Mouse (Mus musculus) CH12.LX (cell line): ENCODE results near the gene Msl3l2. TPM values are rescaled to one million over a fixed set of nuclear protein-coding genes. Genes with fewer than 3 reads are reported as not detected.

Experiments
- DNase-seq: peaks from one replicate; pipeline ENCODE4 v3.0.0-alpha.2; 2013; ENCODE audit errors: extremely low read depth
- H3K27ac ChIP-seq: 2 replicates; pipeline ENCODE4 v1.5.1; 2012; ENCODE audit warnings: low read depth, mild to moderate bottlenecking, control low read depth, moderate library complexity; ENCODE audit not compliant: insufficient read depth
- H3K27me3 ChIP-seq: replicated peaks from 2 replicates; pipeline ENCODE3; 2012; ENCODE audit warnings: inconsistent platforms
- H3K36me3 ChIP-seq, 2 experiments: replicated peaks in 1 of 2; 2 replicates each; pipeline versions ENCODE3 to v1.6.1; 2012; ENCODE audit warnings: inconsistent platforms in 1 of 2, low read length in 1 of 2, mild to moderate bottlenecking in 1 of 2, mixed read lengths in 1 of 2, moderate library complexity in 1 of 2; ENCODE audit not compliant: control insufficient read depth in 1 of 2, insufficient read depth in 1 of 2
- H3K4me1 ChIP-seq, 2 experiments: 2 replicates each; pipeline ENCODE4 v1.6.1; 2012; ENCODE audit warnings: inconsistent platforms in 1 of 2, moderate library complexity in 1 of 2; ENCODE audit not compliant: insufficient read depth in 2 of 2, control insufficient read depth in 1 of 2
- H3K4me2 ChIP-seq: 2 replicates; pipeline ENCODE4 v1.6.1; 2012; ENCODE audit warnings: low read depth, mild to moderate bottlenecking, control low read depth; ENCODE audit not compliant: poor library complexity, insufficient read depth, severe bottlenecking
- H3K4me3 ChIP-seq, 3 experiments: fragments of 150-350 bp in 1 of 3; sonication (generic) in 1 of 3; replicated peaks in 1 of 3; 2 replicates each; pipeline versions ENCODE3 to v1.5.1; 2011 to 2012; ENCODE audit warnings: low read depth in 2 of 3, low read length in 2 of 3, mild to moderate bottlenecking in 2 of 3, moderate library complexity in 2 of 3, control low read depth in 1 of 3, improper control_type of control experiment in 1 of 3, inconsistent platforms in 1 of 3, mixed read lengths in 1 of 3; ENCODE audit not compliant: poor library complexity in 1 of 3
- H3K79me2 ChIP-seq: replicated peaks from 2 replicates; pipeline ENCODE4 v1.6.1; 2012; ENCODE audit warnings: mild to moderate bottlenecking, moderate library complexity; ENCODE audit not compliant: control insufficient read depth, poor library complexity, insufficient read depth, severe bottlenecking; ENCODE audit errors: extremely low read depth
- H3K9ac ChIP-seq: 2 replicates; pipeline ENCODE4 v1.6.1; 2012; ENCODE audit warnings: low read depth, mild to moderate bottlenecking, control low read depth, moderate library complexity; ENCODE audit not compliant: insufficient read depth
- H3K9me3 ChIP-seq: replicated peaks from 2 replicates; pipeline ENCODE3; 2012; ENCODE audit warnings: low read length, inconsistent platforms, mixed read lengths
- EP300 ChIP-seq: IDR thresholded peaks from 2 replicates; pipeline ENCODE4 v1.6.1; 2011; ENCODE audit warnings: low read length, improper control_type of control experiment
- GABPA ChIP-seq: IDR thresholded peaks from 2 replicates; pipeline ENCODE4 v1.6.1; 2012; ENCODE audit warnings: low read depth, low read length, improper control_type of control experiment, inconsistent platforms; ENCODE audit not compliant: insufficient replicate concordance
- HCFC1 ChIP-seq: IDR thresholded peaks from 2 replicates; pipeline ENCODE4 v1.6.1; 2012; ENCODE audit warnings: low read depth, mild to moderate bottlenecking, inconsistent platforms, low read length, improper control_type of control experiment
- KAT2A ChIP-seq: IDR thresholded peaks from 2 replicates; pipeline ENCODE4 v1.6.1; 2012; ENCODE audit warnings: low read length, improper control_type of control experiment, inconsistent platforms; ENCODE audit not compliant: insufficient replicate concordance
- MAFK ChIP-seq: IDR thresholded peaks from 2 replicates; pipeline ENCODE4 v1.6.1; 2011; ENCODE audit warnings: low read length, improper control_type of control experiment; ENCODE audit not compliant: insufficient replicate concordance
- MAX ChIP-seq: IDR thresholded peaks from 2 replicates; pipeline ENCODE4 v1.6.1; 2011; ENCODE audit warnings: low read length, improper control_type of control experiment
- MAZ ChIP-seq: IDR thresholded peaks from 2 replicates; pipeline ENCODE4 v1.6.1; 2012; ENCODE audit warnings: low read depth, mild to moderate bottlenecking, inconsistent platforms, low read length, improper control_type of control experiment, moderate library complexity
- MEF2A ChIP-seq: IDR thresholded peaks from 2 replicates; pipeline ENCODE4 v1.6.1; 2014; ENCODE audit warnings: low read depth, mild to moderate bottlenecking, inconsistent platforms, low read length, improper control_type of control experiment, borderline replicate concordance
- MXI1 ChIP-seq: IDR thresholded peaks from 2 replicates; pipeline ENCODE4 v1.6.1; 2011; ENCODE audit warnings: mild to moderate bottlenecking, low read depth, low read length, improper control_type of control experiment
- MYC ChIP-seq: IDR thresholded peaks from 2 replicates; pipeline ENCODE4 v1.6.1; 2011; ENCODE audit warnings: low read depth, mild to moderate bottlenecking, improper control_type of control experiment, low read length
- NELFE ChIP-seq: IDR thresholded peaks from 2 replicates; pipeline ENCODE4 v1.6.1; 2011; ENCODE audit warnings: low read depth, low read length, improper control_type of control experiment
- POLR2A ChIP-seq: IDR thresholded peaks from 2 replicates; pipeline ENCODE4 v1.6.1; 2011; ENCODE audit warnings: low read depth, mild to moderate bottlenecking, improper control_type of control experiment, low read length
- RAD21 ChIP-seq: IDR thresholded peaks from 2 replicates; pipeline ENCODE4 v1.6.1; 2011; ENCODE audit warnings: low read depth, mild to moderate bottlenecking, low read length, improper control_type of control experiment, moderate library complexity
- TCF12 ChIP-seq: IDR thresholded peaks from 2 replicates; pipeline ENCODE4 v1.6.1; 2014; ENCODE audit warnings: low read depth, mild to moderate bottlenecking, inconsistent platforms, low read length, improper control_type of control experiment
- UBTF ChIP-seq: IDR thresholded peaks from 2 replicates; pipeline ENCODE4 v1.6.1; 2012; ENCODE audit warnings: low read depth, mild to moderate bottlenecking, inconsistent platforms, low read length, improper control_type of control experiment, moderate library complexity
- USF1 ChIP-seq: IDR thresholded peaks from 2 replicates; pipeline ENCODE4 v1.6.1; 2014; ENCODE audit warnings: low read depth, mild to moderate bottlenecking, inconsistent platforms, low read length, improper control_type of control experiment
- USF2 ChIP-seq: conservative IDR thresholded peaks from 2 replicates; pipeline ENCODE4 v1.6.1; 2011; ENCODE audit warnings: low read depth, low read length, improper control_type of control experiment
- ZC3H11A ChIP-seq: IDR thresholded peaks from 2 replicates; pipeline ENCODE4 v1.6.1; 2012; ENCODE audit warnings: low read depth, mild to moderate bottlenecking, inconsistent platforms, low read length, improper control_type of control experiment
- ZKSCAN1 ChIP-seq: IDR thresholded peaks from 2 replicates; pipeline ENCODE4 v1.6.1; 2012; ENCODE audit warnings: low read depth, inconsistent platforms, low read length, improper control_type of control experiment, borderline replicate concordance
- ZMIZ1 ChIP-seq: IDR thresholded peaks from 2 replicates; pipeline ENCODE4 v1.6.1; 2012; ENCODE audit warnings: low read depth, mild to moderate bottlenecking, inconsistent platforms, low read length, improper control_type of control experiment
- ZNF384 ChIP-seq: IDR thresholded peaks from 2 replicates; pipeline ENCODE4 v1.6.1; 2012; ENCODE audit warnings: low read depth, low read length, improper control_type of control experiment, inconsistent platforms
- dilution Hi-C: fragments of 300-500 bp; cut with MboI; formaldehyde crosslinking; loops from 2 replicates; pipeline ENCODE4 v1.14.3; 2020; ENCODE audit warnings: low sequenced_read_pairs; ENCODE audit not compliant: extremely low pct_unique_long_range_greater_than_20kb, extremely low pct_ligation_motif_present
- in situ Hi-C: fragments of 300-500 bp; cut with MboI; formaldehyde crosslinking; loops from 3 replicates; pipeline ENCODE4 v1.14.3; 2019; ENCODE audit warnings: low sequenced_read_pairs, low pct_ligation_motif_present, low pct_unique_long_range_greater_than_20kb, mixed read lengths
- polyA plus RNA-seq: library from polyadenylated mRNA; unstranded; fragments of >175 nt; gene quantifications from 2 replicates; pipeline ENCODE4 v1.2.1, GENCODE M21; 2012; ENCODE audit warnings: low read depth; ENCODE audit not compliant: insufficient read length
- total RNA-seq, 2 experiments: library from RNA; depleted of rRNA; stranded (reverse); fragments of 300-350 nt in 1 of 2; fragments of >200 nt in 1 of 2; gene quantifications; 2 replicates each; pipeline ENCODE4 v1.2.3; 2012 to 2014

Msl3l2 gene
- total and polyA plus RNA-seq, 3 experiments: 0.72 to 2.6 (median 1.2) TPM

GRCm38 (mm10) chr10:56062746-56063145 lies 44.0 kb upstream of the Msl3l2 start:
- Histone ChIP-seq H3K79me2 (no peaks in the 10 kb centered on the region), H3K9me3 (no peaks in the 10 kb centered on the region)
- TF ChIP-seq ZNF384 (no peak), MYC (no peak), MAFK (peak; percentile 80)
- TF ChIP-seq, all 38 proteins: peak for 1
- Histone ChIP-seq H3K27me3 (no peaks in the 10 kb centered on the region), H3K4me2 (no peak overlapping the region), H3K4me3 (no peak overlapping the region), H3K4me1 (no peaks in the 10 kb centered on the region), H3K9ac (no peak overlapping the region), H3K36me3 (peaks cover 2% of the 10 kb centered on the region in 2 experiments), H3K27ac (no peak overlapping the region)
- dilution Hi-C loops: no loop called here
- in situ Hi-C loops: no loop called here
- DNase-seq: no peak

- DNase-seq: no peak
- H3K36me3 ChIP-seq: peaks cover 0 to 5% of the 10 kb centered on the region in 2 experiments
- no peak overlapping the region for H3K9ac ChIP-seq
- H3K27ac ChIP-seq: no peak overlapping the region
- TF ChIP-seq MAX (no peak), ZMIZ1 (no peak), USF1 (no peak), NELFE (no peak), ZC3H11A (no peak), EP300 (no peak), MXI1 (no peak), POLR2A (no peak), TCF12 (no peak), USF2 (no peak), ZNF384 (no peak), MAFK (no peak)
- in situ Hi-C loops: no loop called here
- no peak overlapping the region for H3K4me2 ChIP-seq
- H3K9me3 ChIP-seq: no peaks in the 10 kb centered on the region
- dilution Hi-C loops: no loop called here
- no peak overlapping the region for H3K4me3 ChIP-seq
- no peaks in the 10 kb centered on the region for H3K4me1 ChIP-seq
- H3K79me2 ChIP-seq: no peaks in the 10 kb centered on the region
- H3K27me3 ChIP-seq: no peaks in the 10 kb centered on the region
Observed at GRCm38 (mm10) chr10:56089714-56090113, 17.0 kb upstream of the Msl3l2 start.

DNA sequence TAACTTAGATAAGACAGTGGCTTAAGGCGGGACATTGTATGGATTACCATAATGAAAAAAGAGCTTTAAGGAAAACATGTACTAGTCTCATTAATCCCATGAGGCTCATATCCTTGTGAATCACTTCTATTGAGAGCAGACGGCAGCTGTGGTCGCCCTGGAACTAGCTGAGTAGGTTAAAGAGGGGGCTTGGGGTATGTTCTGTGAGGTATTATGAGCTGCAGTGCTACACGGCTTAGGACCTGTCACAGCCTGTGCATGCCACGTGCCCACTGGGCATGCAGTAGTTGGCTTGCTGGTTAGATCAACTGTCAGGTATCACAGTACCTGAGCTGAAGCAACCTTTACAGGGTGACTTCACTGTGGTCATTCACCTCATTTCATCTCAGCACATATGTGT lies 12.1 kb upstream of the Msl3l2 start:
- dilution Hi-C loops: no loop called here
- no peak overlapping the region for H3K4me3 ChIP-seq
- in situ Hi-C loops: no loop called here

More for the DNA sequence above, 12.1 kb upstream of the Msl3l2 start:
- Histone ChIP-seq H3K27ac (no peak overlapping the region), H3K9me3 (no peaks in the 10 kb centered on the region), H3K4me1 (no peaks in the 10 kb centered on the region), H3K27me3 (no peaks in the 10 kb centered on the region)
- TF ChIP-seq KAT2A: no peak
- no peak for TF ChIP-seq HCFC1
- no peak for TF ChIP-seq MAX
- TF ChIP-seq USF2: no peak
- TF ChIP-seq ZKSCAN1: no peak
- no peak for TF ChIP-seq TCF12
- TF ChIP-seq RAD21: no peak
- TF ChIP-seq MEF2A: no peak
- no peak for TF ChIP-seq GABPA
- TF ChIP-seq MAFK: no peak
- no peak for TF ChIP-seq MYC
- no peak for TF ChIP-seq MAZ
- TF ChIP-seq EP300: no peak
- no peak for TF ChIP-seq UBTF
- TF ChIP-seq MXI1: no peak
- TF ChIP-seq ZMIZ1: no peak
- no peak for TF ChIP-seq POLR2A
- TF ChIP-seq, all 38 proteins: peak for 0
- H3K4me2 ChIP-seq: no peak overlapping the region
- H3K9ac ChIP-seq: no peak overlapping the region
- no peaks in the 10 kb centered on the region for H3K79me2 ChIP-seq
- DNase-seq: no peak
- peaks cover 0 to 2% of the 10 kb centered on the region in 2 experiments for H3K36me3 ChIP-seq
